Mouse (Mus musculus): ENCODE measurements around the gene Mptx2.
A peak's percentile ranks its signal among the peaks of the same experiment; 100 is the strongest.
"Not testable (repeated sequence)": the region's sequence is repeated elsewhere in the genome, so short reads cannot be mapped to it uniquely, and the experiment has no call there.

The Mptx2 gene

DNA sequence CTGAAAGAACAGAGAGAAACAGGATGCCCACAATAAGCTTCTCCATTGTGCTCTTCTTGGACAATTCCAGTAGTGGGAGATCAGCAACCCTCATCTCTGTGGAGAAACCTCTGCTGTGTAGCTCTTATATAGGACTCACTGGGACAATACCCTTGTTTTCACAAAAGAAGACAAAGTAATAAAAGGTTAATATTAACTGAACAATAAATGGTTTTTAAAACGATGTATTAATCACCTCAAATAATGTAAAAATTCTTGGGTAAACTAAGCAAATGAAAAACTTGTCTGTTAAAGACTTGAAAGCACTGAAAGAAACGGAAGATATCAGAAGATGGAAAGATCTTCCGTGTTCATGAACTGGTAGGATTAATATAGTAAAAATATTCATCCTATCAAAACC is at the start of gene Mptx2:
Gene Mptx2, minus strand, starts transcription at position 101 of the 400 bp plus-strand sequence.
- DNase-seq: no peak

DNA sequence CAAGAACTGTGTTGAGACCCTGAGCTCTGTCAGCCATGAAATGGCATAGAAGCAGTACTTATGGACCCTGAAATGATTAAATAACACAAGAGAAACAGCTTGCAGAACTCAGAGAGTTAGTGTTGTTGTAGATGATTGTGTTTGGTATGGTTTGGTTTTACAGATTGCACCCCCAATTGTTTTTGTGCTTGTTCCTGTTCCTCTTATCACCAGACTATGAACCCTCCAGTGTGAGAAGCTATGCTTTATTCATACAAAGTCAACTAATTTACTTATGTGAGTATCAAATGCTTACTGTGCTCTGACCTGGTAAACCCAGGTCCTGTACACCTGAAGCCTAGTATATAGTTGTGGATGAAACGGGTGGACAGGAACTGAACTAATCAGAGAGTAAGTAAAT is 49.0 kb upstream of the Mptx2 start:
- no peak for DNase-seq

DNA sequence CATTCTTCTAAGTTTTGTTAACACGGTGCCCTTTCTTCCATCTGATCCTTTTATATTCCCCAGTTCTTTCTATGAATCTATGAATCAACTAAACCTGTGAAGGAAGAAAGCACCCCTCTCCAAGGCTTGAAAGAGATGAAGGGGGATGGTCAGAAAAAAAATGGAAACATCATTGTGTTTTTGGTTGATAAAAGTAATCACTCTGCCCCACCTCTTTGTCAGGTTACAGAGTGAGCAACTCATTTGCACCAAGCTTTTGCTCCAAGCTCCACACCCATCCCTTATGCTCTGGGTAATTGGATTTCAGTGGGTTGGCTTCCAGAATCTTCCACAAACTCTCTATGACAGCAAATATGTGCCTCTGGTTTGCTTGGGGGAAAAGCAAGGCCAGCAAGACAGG is 47.8 kb upstream of the Mptx2 start:
- no peak for DNase-seq

DNA sequence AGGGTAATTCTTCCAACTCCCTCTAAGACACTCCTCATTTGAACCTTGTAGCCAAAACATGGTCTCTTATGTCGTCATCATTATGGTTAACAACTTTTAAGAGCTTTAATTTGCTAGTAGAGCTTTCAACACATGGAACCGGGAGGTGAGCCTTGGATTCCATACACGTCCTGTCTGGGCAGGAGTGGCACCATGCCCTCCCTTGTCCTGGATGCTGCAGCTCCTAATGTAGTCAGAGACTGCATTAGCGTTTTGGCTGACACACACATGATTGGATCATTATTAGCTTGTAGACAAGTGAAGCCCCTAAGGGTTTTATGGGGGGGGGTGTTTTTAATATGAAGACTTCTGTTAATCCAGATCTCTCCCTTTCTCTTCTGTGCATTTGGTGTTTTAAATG is 47.4 kb upstream of the Mptx2 start:
- no peak for DNase-seq

DNA sequence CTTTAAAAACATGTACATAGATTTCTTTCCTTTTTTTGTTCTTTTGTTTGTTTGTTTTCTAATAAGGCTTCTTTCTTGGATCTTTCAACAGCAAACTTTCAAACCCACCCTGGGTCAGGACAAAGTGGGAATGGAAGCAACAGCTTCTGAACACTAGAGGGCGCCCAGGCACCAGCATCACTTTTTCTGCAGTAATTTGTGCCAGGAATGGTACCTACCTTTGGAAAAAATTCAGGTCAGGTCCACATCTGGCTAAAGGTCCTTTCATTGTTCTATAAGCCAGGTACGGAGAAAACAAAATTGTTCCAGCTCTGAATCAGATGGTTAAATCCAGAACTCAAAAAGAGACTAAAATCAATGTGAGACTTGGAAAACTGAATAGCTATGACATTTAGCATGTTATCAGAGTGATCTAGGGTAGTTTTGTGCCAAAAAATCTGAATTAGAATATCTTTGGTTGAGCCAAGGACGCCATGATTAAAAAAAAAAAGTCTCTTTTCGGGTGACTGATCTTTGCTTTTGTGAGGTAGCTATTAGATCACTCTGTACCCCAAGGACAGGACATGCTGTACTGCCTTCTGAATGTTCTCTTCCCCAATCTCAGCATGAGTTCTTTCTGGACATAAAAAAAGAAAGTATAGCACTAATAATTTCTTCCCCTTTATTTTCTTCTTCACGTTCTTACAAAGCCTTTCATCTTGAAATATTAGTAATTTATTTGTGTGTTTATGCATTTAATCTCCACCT is 46.4 kb upstream of the Mptx2 start:
- DNase-seq: no peak

DNA sequence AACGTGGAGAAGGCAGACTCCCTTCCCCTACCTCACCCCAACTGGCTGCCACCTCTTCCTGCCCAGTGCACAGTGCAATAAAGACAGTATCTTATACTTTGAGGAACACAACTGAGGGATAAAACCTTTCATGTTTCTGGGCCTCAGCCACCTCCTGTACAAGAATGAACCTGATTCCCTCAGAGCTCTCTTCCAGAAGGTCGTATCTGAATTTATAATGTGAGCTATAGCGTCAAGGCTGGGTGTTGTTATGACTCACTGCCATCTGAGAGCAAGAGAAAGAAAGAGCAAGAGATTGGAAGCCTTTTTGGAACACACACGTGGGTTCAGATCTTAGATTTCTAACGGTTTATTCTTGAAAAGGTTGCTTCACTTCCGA is 44.7 kb upstream of the Mptx2 start:
- peak; percentile 33 for DNase-seq

DNA sequence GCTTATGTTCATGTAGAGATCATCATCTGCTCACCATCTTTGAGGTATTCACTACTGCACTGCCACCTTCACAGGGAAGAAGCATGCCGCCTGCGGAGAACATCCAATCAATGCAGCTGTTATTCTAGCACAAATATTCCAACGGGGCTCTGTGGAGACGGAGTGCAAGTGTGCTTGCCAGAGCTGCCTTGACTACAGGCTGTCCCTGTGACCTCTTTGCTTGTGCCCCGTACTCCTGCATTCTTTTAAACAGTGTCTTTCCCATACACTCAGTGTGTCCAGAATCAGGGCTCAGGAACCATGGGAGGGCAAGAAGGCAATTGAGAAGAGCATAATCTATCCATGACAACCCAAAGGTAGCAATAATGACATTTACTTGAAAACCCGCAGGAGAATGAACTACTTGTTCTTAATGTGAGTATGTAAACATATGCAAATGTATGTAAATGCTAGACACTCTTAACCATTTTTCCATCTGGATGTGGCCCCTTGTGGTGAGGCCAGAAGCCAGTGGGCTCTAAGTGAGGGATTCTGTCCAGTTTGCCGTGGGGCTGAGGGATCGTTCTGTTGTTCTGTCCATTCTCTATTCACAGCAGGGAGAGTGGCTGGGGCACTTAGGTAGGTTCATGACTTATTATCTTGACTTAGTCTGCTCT is 44.1 kb upstream of the Mptx2 start:
- no peak for DNase-seq

DNA sequence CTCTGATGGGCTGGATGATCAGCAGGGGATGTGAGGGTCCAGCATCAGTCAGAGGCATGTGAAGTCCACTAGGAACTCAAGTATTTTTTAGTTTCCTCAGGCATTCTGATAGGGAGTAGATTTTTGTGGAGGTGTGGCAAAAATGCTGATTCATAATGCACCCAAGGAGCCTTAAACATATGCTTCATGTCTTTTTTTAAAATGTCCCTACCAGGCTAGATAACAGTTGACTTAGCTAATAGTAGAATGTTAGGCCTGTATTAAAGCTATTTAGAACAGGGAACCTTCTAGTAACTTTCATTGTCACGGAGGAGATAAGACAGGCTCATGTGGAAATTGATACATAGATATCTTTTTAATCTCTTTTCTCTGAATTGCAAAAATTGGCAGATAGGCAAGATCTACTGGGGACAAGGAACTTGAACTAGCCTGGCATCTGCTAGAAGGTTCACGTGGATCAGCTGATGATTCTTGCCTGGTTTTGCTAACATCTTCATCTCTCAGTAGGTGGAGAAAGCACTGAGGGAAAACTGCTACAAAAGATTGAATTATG is 40.4 kb upstream of the Mptx2 start:
- DNase-seq: no peak

DNA sequence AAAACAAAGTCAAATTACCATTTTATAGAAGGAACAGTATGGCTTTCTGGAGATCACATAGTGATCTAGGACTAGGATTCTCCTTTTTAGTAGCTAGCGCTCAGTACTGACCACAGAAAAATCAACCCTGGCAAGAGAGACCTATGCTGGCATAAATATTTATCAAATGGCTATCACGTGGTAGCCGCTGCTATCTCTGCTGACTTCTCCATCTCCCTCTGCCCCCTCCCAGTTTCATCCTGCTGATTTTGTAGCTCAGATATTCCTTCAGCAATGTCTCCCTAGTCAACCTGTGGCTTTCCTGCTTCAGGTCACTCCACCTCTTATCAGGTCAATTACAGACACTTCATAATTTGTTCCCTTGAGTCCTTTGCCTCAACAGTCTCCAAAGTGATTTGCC is 38.1 kb upstream of the Mptx2 start:
- DNase-seq: no peak

DNA sequence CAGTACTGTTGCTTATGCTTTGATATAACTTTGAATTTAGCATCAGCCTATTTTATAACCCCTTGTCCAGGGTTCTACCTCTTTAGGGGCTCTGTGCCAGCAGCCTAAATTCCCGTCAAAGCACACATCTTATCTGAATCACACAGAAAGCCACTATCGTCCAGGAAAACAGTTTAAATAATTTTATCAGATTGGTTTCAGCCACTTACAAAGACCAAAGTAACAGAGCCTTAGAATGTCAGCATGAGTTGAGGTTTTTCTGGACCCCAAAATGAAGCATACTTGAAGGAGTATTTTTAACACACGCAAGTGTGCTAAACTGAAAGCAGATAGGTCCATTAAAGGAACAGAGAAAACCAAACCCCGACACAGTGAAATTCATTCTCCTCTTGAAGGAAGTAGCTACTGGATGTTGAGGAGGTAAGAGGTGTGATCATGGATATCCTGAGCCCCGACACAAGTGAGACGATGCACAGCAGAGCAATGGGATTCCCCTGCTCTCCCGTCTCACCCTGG is 36.0 kb upstream of the Mptx2 start:
- not testable (repeated sequence) for DNase-seq

DNA sequence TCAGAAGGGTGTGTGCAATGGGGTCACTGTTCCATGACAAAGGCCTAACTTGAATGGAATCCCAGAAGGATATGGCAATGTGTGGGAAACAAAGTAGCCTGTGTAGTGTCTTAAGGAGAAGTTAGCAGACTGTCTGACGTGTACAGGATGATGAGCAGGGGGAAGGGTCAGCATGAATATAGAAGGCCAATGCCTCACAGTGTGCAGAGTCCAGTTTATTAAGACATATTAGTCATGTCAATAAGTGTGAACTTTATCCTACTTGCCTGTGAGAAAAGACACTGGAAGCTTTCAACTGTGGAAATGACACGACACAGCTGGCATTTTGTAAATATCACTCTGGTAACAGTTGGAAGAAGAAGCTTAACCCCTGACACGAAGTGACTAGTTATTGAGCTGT is 25.2 kb upstream of the Mptx2 start:
- not testable (repeated sequence) for DNase-seq

DNA sequence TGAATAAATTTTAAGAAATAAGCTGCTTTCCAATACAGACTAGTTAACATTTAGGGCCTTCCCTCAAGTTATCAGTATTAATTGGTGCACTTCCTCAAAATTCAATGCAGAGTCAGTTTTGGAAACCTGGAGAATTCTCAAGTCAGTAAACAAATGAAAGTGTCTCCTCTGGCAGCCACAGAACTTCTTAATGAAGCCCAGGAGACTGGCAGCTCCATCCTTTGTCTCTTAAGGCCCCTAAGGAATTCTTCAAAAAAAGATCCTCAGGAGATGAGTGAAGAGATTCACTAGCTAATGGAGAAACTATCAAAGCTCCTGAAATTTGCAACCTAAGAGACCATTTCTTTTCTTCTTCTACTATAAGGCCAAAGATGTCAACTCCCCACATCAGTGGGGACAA is 11.9 kb downstream of the Mptx2 start, which contains the start of gene Olfr418:
Gene Olfr418, plus strand, starts transcription at position 301 of the 400 bp plus-strand sequence.
- no peak for DNase-seq

DNA sequence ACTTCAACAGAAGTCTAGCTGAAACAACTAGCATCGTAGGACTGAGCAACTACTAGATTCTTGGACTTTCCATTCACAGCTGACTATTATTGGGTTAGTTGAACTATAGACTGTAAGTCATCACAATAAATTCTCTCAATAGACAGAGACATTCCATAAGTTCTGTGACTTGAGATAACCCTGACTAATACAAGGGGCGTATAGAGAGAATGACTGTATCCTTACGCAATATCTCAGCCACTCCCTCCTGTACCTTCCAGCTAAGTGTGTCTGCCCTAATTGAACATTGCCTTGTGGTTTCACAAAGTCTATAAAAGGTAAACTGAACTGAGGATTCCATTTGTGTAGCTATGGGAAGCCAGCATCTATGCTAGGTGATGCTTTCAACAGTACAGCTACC is 27.7 kb downstream of the Mptx2 start:
- no peak for DNase-seq

DNA sequence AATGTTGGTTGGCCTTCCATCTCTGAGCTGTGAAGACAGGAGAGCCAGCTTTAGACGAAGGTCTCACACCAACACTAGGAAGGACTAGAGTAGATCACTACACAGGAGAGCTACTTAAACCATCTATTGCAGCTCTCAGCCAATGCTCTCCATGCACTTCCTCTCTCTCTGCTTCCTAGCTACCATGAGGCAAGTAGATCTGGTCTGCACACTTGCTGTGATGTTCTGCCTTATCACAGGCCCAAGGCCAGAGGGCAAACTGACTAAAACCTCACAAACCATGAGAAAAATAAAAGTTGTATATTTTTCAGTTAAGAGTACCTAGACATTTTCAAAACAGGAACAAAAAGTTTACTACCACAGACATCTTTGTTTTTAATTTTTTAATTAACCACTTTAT is 40.6 kb downstream of the Mptx2 start:
- not testable (repeated sequence) for DNase-seq

DNA sequence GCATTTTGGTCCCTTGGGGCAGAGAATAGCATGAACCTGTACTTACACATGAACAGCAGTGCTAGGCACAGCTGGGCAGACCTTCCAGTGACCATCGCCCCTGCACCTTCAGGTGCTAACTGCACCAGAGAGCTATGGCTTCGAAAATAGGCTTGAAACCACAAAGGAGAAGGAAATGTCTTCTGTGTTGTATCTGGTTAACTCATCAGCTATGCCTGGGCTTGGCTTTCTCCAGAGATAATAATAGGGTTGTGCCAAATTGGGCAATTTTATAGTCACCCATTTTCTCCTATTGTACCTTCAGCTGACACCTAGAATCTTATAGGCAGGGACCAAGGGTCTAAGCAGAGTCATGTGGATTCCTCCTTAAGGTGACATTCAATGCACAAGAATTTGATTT is 50.5 kb downstream of the Mptx2 start, which contains the start of gene Fcer1a:
Gene Fcer1a, minus strand, starts transcription at position 134 of the 400 bp plus-strand sequence.
- no peak for DNase-seq

All from right cerebral cortex, adult 18-20 months (tissue).